Mouse (Mus musculus): ENCODE results near the gene Rpl23.

DNA sequence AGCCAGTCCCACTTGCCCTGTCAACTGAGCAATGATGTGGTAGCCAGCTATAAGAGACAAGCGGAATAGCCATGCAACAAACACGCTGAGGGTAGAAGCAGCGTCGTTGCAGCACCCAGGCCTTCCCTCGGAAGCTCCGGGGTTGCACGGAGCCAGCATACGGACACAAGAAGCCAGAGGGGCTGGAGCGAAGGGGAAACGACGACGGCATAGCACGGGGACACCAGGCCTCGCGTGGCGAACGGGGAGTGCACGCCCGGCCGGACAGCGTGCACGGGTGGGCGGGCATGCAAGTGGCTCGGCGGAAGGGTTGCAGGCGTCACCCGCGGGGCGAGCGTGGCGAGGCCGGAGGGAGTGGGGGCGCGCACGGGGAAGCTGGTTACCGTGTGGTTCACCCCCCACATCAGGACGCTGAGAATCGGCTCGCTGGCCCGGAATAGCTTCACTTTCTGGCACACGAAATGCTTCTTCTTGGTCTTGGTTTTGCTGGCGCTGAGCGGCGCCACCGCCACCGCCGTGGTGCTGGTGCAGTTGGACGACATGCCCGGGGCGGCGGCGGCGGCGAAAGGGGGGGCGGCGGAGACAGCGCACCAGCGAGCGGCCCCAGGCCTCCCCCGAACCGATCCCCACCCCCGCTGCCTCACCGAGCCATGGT lies 38.0 kb downstream of the Rpl23 start, which contains the start of gene Pip4k2b:
- TF ChIP-seq CTCF (IDR thresholded peaks at IDR 0.05; ENCODE audit: low read depth, low read length) (no peak), GATA1 (IDR thresholded peaks at IDR 0.05; ENCODE audit: borderline replicate concordance, low read length) (no peak), POLR2AphosphoS5 (IDR thresholded peaks at IDR 0.05; ENCODE audit: insufficient replicate concordance, low read depth, low read length) (no peak)
